Mouse (Mus musculus) olfactory bulb, adult 2 months (tissue): ENCODE data around the gene Ppox. TPM values are rescaled to one million over a fixed set of nuclear protein-coding genes. Genes with fewer than 3 reads are reported as not detected.
"Not testable (repeated sequence)": the region's sequence is repeated elsewhere in the genome, so short reads cannot be mapped to it uniquely, and the experiment has no call there.

ENCODE experiments used
- H3K27ac ChIP-seq: fragments of 200-500 bp; 2 replicates; pipeline ENCODE4 v1.5.1; 2012; ENCODE audit warnings: low read depth, low read length; ENCODE audit not compliant: insufficient read depth
- H3K4me1 ChIP-seq: fragments of 200-500 bp; 2 replicates; pipeline ENCODE4 v1.6.1; 2012; ENCODE audit warnings: low read length; ENCODE audit not compliant: control insufficient read depth, insufficient read depth
- H3K4me3 ChIP-seq: fragments of 200-500 bp; 2 replicates; pipeline ENCODE4 v1.5.1; 2012; ENCODE audit warnings: mild to moderate bottlenecking, low read depth, low read length, moderate library complexity; ENCODE audit not compliant: insufficient read depth
- CTCF ChIP-seq: fragments of 200-500 bp; IDR thresholded peaks from 2 replicates; pipeline ENCODE4 v1.5.1; 2012; ENCODE audit warnings: low read depth, mild to moderate bottlenecking, low read length, moderate library complexity; ENCODE audit not compliant: insufficient read depth
- POLR2A ChIP-seq: fragments of 200-500 bp; IDR thresholded peaks from 2 replicates; pipeline ENCODE4 v1.6.1; 2012; ENCODE audit warnings: mild to moderate bottlenecking, low read depth, low read length, moderate library complexity; ENCODE audit not compliant: insufficient read depth
- WGBS: fragments of 180-500 bp; shearing (Covaris S2); methylation state at CpG from one replicate; pipeline ENCODE4 v1.1.7; 2018; 5-methylcytosine and 5-hydroxymethylcytosine counted together
- polyA plus RNA-seq: library from polyadenylated mRNA; stranded (reverse); fragments of >200 nt; gene quantifications from 2 replicates; pipeline ENCODE4 v1.2.4, GENCODE M21; 2012; ENCODE audit warnings: low replicate concordance; ENCODE audit not compliant: missing spikeins, insufficient read depth, insufficient read length

Gene Ppox
- polyA plus RNA-seq, 1 experiment: not detected

DNA sequence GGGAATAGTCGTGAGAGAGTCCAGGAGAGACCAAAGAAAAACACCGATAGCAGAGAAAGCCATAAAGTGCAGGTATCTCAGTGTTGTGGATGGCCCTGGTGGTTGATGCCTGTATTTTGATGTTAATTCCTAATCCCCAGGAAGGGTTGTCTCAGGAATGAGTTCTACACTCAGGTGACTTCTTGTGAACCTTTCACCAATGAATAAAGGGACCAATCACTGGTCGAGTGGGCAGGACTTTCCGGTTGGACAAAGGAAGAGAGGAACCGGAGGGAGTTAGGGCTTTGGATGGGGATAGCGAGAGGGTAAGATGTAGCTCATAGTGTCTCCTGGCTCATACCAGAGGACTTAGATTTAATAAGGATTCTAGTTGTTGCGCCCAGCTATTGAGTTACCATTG, 38.8 kb upstream of the Ppox start:
- Histone ChIP-seq H3K4me1 (no peaks in the 10 kb centered on the region), H3K4me3 (no peak overlapping the region), H3K27ac (no peak overlapping the region)
- TF ChIP-seq POLR2A (no peak), CTCF (no peak)
- 20% methylated on average over 7 of the region's 7 CpGs for WGBS

DNA sequence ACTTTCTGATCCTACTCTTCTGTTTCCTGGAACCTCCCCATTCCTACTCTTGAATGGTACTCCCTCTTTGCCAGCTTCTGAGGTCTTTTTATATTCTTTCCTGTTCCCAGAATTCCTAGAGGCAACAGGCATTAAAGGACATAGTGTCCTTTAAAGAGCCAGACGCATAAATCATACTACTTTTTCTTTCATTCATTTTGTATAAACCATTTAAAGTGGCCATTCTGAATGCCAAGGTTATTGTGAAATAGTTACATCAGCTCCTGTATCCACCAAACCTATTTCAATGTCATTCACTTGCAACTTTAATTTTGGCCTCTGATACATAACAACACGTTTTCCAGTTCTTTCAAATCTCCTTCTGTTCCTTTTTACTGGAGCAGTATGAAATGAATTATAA, 28.3 kb upstream of the Ppox start:
- 45% methylated on average over 2 of the region's 2 CpGs for WGBS
- Histone ChIP-seq H3K4me1 (no peaks in the 10 kb centered on the region), H3K27ac (no peak overlapping the region), H3K4me3 (no peak overlapping the region)
- TF ChIP-seq POLR2A (no peak), CTCF (no peak)

DNA sequence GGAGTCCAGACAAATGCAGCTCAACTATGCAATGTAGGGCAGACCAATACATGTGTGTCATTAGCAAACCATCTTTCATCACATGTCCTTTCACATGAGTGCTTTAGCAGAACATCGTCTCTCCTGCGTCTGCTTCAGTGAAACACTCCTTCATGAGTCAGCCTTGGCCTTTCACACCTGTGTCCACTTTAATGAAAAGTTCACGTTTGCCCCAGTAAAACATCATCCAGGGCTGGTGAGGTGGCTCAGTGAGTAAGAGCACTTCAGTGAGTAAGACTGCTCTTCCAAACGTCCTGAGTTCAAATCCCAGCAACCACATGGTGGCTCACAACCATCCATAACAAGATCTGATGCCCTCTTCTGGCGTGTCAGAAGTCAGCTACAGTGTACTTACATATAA, 25.2 kb upstream of the Ppox start:
- not testable (repeated sequence) for H3K4me1 ChIP-seq, H3K4me3 ChIP-seq, H3K27ac ChIP-seq
- WGBS: 66% methylated on average over 5 of the region's 5 CpGs

DNA sequence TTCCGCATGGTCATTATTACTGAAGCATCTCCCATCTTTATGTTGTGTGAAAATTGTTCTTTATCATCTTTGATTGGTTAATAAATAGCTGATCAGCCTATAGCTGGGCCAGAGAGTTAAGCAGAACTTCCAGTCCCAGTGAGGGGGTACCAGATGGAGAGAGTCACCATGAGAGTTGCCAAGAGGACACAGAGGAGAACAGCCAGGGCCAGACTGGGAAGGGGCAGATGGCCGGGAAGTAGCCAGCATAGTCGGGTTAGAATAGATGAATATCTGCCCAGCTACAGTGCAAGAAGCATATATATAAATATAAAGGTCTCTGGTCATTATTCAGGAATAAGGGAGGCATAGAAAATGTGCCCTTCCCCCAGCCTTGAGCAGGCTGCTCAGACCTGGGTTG, 17.2 kb upstream of the Ppox start:
- WGBS: 72% methylated on average over 3 of the region's 3 CpGs
- H3K27ac ChIP-seq: no peak overlapping the region
- no peak for TF ChIP-seq CTCF
- no peak for TF ChIP-seq POLR2A
- H3K4me1 ChIP-seq: no peaks in the 10 kb centered on the region
- no peak overlapping the region for H3K4me3 ChIP-seq

DNA sequence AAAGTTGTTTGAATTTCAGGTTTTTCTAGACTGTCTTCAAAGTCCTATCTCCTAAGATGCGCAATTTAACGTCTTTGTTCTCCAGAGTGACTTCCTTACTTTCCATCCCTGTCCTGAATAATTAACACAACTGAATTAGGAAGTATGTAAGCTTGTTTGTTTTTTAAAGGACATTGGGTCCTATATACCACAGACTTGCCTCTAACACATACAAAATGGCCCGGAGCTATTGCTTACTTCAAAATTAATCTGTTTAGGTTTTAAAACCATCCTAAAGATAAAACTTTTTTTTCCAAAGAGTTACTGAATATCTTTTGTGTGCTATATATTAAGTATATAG, 14.0 kb upstream of the Ppox start:
- H3K27ac ChIP-seq: peak overlapping the region; percentile 99
- no peaks in the 10 kb centered on the region for H3K4me1 ChIP-seq
- TF ChIP-seq CTCF (no peak), POLR2A (no peak)
- peak overlapping the region; percentile 75 for H3K4me3 ChIP-seq
- WGBS: 16% methylated on average over 3 of the region's 3 CpGs

DNA sequence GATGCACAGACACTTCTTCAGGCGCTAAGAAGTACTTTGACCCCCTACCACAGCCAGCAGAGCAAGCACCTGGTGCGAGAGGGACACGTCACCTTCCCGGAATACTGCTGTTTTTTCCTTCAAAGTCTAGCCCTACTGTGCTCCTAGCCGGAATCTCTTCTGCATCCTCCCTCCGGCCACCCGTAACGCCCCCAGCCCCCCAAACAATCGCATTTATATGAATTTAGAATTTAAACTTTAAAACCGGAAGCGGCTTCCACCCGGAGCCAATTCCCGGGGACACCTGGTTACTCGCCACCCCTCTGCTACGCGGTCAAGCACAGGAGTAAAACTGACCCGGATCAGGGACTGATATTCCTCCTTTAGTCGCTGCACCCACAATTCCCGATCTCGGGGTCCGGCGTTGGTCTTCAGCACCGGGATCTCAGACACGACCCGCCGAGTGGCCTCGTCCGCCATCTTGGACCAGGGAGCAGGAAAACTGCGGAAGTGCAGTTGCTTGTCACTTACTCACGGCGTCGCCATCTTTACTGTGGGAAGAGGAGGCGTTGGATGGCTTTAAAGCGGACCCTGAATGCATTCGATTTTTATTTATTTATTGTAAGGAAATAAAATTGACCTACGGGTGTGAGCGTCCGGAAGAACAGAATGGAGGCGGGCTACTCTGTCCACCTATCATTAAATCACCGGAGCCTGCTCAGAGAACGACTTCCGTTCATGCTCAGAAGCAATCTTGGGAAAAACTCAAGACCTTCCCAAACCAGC, 13.5 kb upstream of the Ppox start, which contains the start of gene Ufc1:
TSS of gene Ufc1 (minus strand) at position 727 of the 765 bp plus-strand sequence.
- TF ChIP-seq POLR2A (peak; percentile 33; the same call in 1 of the 2 replicates), CTCF (no peak)
- WGBS: under 1% methylated on average over 42 of the region's 42 CpGs
- Histone ChIP-seq H3K4me3 (peak within 1 kb of the TSS; percentile 75), H3K4me1 (no peaks in the 10 kb centered on the region), H3K27ac (peak within 1 kb of the TSS; percentile 99)

DNA sequence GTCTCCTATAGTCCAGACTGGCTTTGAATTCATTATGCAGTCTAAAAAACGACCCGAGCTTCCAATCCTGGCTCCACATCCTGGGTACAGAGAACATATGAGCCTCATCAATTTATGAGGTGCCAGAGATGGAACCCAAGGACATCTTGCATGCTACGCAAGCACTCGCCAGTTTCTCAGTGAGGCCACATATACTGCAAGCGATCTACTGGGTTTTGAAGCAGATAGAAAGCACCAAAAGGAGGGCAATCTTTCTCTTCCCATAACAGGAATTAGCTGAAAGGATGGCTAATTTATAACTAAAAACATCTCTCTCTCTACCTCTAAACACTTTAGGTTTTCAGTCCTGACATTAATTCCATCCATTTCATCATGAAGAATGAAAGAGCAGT, 12.9 kb upstream of the Ppox start:
- TF ChIP-seq POLR2A (no peak), CTCF (no peak)
- H3K4me3 ChIP-seq: peak overlapping the region; percentile 75
- 21% methylated on average over 5 of the region's 5 CpGs for WGBS

DNA sequence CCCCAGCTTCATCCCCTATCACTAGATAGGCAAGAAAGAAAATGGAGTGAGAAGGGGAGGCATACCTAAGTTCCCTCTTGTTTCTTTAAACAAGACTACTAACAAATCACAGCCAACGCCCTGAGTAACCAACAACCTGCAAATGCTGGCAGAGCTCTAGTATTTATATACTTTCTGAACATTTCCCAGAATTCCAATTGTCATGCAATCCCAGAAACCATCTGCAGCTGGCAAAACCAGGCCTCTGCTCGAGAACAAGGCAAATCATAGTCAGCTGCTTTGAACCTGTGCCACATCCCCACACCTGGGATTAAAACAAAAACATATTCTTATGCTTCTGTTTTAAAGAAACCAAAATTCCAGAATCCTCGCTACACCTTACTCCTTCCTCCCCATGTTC, 12.4 kb upstream of the Ppox start:
- 63% methylated on average over 3 of the region's 3 CpGs for WGBS
- H3K4me1 ChIP-seq: no peaks in the 10 kb centered on the region
- no peak overlapping the region for H3K27ac ChIP-seq
- TF ChIP-seq CTCF (no peak), POLR2A (no peak)
- H3K4me3 ChIP-seq: no peak overlapping the region

More for the DNA sequence above, 12.9 kb upstream of the Ppox start:
- H3K4me1 ChIP-seq: no peaks in the 10 kb centered on the region
- peak overlapping the region; percentile 99 for H3K27ac ChIP-seq

DNA sequence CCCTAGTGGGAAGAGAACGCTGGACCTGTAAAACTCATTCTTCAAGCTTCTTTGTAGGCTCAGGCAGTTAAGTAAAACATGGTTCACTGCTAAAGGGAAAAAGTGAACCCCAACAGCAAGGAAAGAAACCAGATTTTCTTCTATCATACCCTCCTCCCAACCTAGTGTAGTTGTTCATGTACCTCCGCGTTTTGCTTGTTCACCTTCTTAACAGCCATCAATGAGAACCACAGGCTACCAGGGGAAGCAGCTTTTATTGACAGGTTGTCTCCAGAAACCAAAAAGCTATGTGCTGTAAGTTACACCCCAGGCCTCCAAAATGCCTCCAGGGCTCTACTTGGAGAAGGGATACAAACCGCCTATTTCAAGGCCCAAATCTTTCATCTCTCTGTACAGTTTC, 7.3 kb upstream of the Ppox start:
- Histone ChIP-seq H3K4me3 (no peak overlapping the region), H3K4me1 (peaks cover 16% of the 10 kb centered on the region), H3K27ac (no peak overlapping the region)
- 68% methylated on average over 4 of the region's 4 CpGs for WGBS
- no peak for TF ChIP-seq CTCF
- TF ChIP-seq POLR2A: no peak
